Mouse (Mus musculus) embryonic fibroblast, embryonic 13.5 days (primary cell): ENCODE measurements at regions not wholly inside any gene's neighbourhood (a gene's known extent, or its start where the extent isn't known, plus 50 kb on each side); places are given as distances from the start of the nearest gene placed in this dataset.

Source experiments
- CTCF ChIP-seq: IDR thresholded peaks from 2 replicates; pipeline ENCODE4 v1.5.1; 2011; ENCODE audit warnings: mild to moderate bottlenecking, control low read depth, low read length, moderate library complexity, borderline replicate concordance; ENCODE audit not compliant: insufficient read depth
- POLR2A ChIP-seq: IDR thresholded peaks from 2 replicates; pipeline ENCODE4 v1.6.1; 2011; ENCODE audit warnings: low read depth, mild to moderate bottlenecking, control low read depth, low read length, moderate library complexity

DNA sequence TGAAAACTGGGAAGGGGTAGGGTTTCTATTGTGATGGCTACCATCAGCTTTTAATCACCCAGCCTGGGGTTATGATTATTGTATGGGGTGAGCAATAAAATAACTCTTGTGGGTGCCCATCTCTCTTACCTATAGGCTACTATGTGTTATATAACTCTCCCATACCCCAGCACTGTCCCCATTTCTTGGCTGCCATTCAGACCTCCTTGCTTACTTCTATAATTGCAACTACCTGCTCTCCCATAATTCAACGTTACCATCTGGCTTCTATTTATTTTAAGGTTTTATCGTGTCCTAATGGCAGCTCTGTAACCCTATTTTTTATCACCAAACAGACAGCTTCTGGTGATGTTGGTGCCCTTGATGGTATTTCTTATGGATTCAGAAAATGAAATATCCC, 414.2 kb downstream of the Btg1 start:
- TF ChIP-seq CTCF = no peak
- no peak for TF ChIP-seq POLR2A
